Mouse (Mus musculus) spleen, embryonic (tissue): ENCODE measurements at regions not wholly inside any gene's neighbourhood (a gene's known extent, or its start where the extent isn't known, plus 50 kb on each side); places are given as distances from the start of the nearest gene placed in this dataset.

Source experiments
- CTCF ChIA-PET: fragments of 350-600 bp; sonication (Branson Sonifier 250); formaldehyde crosslinking; loops from one replicate; lab custom pipeline; 2022; lab: Charles Lee

DNA sequence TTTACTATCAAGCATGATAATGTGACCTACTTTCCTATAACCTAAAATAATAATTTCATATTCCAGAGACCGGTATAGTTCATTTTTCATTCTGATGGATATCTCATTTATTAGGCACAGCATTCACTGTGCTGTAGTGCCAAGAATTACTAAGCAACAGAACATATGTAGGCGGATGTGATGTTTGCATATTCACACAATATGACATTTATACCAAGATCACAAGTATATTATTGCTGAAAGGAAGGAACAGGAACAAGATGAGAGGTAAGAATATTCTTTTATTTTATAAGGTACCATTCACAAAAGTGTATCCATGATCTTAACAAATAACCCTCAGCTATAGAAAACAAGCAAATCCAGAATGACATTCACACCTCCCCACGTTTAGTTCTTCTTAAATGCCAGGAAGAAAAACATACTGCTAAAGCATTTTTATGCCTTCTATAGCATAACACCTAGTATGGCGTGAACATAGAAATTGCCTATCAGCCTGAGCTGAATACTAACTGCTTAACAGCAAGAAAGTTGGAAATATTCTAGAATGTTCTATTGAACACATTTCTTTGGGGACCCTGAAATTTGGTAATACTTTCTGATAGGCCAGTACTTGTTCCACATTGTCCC is 1062.8 kb upstream of the Acvr2a start:
- CTCF ChIA-PET = no interaction called here

DNA sequence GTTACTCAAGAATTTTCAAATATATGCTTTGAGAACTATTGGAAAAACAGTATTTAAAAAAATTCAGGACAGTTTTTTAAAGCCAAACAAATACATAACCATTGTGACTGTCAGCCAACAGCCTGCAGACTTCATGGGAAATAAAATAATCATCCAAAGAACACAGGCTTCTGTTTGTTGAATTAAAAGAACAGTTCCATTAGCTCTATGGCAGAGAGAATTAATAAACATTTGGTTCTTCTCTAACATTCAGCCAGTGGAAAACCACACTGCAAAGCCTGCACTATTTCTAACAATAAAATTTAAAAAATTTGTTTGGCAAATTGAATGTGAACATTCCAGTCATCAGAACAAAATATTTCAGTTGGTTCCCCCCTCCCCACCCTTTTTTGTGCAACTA is 1058.2 kb upstream of the Acvr2a start:
- CTCF ChIA-PET = no interaction called here

DNA sequence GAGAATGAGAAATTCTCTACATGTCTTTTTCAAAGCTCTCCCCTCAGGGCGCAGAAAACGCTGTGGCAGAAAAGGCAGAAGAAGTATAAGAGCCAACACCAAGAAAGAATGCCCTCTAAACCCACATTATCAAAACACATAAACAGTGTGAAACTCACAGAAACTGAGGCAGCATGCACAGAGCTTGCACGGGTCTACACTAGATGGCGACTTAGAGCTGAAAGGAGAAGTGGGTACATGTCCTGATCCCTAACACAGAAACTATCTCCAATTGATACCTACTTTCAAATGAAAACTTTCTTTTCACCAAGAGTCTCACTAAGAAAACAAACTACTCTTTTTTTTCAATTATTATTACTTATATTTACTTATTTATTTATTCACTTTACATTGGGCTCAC is 1057.7 kb upstream of the Acvr2a start:
- CTCF ChIA-PET = no interaction called here

DNA sequence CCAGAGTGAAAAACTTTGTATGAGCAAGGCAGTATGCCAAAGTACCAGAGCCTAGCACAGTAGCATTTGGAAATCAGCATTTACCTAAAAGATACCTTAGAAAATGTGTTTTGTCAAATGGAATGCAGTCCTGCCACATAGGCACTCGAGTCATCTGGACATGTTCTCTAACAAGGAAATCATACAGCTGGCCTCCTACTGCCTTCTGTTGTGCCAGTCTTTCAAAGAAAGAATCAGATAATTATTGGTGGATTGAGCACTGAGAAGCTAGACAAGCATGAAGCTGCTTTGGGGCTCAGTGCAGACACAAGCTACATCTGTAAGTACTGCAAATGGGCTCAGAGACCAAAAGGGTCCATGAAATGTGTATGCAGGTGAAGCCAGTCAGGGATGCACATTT is 1038.1 kb upstream of the Acvr2a start:
- CTCF ChIA-PET = no interaction called here

DNA sequence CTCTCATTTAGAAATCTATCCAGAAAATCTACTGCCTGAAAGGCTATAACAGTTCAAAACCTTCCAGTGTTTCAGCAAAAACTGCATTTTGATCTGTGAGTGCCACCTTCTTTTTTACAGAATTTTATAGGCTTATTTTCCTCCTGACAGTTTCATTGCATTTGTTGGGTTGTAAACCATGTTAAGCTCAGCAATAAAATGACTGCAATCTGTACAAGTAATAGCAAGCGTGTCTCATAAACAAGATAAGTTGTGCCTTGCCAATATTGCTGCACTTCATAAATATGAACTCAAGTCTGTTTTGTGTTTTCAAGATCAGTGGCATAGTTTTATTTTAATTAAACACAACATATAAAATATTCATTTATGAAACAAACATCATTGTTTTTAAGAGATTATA is 1036.9 kb upstream of the Acvr2a start:
- CTCF ChIA-PET = no interaction called here

DNA sequence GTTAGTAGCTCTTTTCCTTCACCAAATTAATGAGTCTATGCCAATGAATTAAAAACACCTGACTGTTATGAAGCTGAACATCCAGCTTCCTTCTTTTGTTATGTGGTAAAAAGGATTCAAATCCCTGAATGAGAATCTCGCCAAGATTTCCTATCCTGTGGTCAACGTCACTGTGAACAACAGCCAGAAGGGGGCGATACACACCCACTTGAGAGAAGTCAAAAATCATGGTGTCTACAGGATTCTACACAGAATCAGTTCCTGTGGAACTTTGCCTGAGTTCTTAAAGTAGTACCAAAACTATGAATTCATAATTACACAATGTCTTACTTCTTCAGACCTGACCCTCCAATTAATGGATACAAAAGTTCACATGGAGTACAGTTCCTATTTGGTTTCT is 1028.1 kb upstream of the Acvr2a start:
- CTCF ChIA-PET = no interaction called here

DNA sequence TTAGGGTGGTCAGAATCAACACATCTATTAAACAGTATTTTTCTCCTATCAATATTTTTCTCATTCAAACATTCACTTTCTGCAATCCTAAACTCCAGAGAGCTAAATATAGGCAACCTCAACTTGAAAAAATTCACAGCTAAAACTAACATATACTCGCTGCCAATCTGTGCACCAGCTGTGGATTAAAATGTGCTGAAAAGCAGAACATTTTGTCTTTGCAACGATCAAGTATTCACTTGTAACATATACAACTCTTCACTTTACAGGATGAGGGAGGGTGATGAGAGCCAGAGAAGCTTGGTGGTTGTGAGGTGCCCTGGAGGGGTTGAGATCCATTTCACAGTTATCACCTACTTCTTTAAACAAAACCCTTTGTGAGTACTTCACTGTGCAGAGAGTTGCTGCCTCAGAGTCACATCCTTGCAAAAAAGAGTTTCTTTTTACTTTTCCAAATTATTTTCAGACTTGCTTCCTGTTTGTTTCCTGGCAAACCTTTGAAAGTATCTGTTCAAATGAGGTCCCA is 991.1 kb upstream of the Acvr2a start:
- CTCF ChIA-PET = no interaction called here

DNA sequence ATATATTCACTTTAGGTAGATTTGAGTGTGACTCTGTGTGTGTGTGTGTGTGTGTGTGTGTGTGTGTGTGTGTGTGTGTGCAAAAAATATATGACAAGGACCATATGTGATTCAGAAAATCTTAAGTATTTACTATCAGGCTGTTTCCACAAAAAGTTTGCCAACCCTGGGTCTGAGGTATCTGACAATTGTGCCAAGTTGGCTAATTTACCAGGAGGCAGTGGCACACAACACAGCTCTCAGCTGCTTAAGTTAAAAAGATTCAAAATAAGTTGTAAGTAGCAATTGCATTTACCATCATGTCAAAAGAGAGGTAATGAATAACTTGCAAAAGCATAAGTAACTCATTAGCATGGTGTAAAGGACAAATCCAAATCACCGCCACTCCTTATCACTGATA is 981.4 kb upstream of the Acvr2a start:
- CTCF ChIA-PET = no interaction called here

DNA sequence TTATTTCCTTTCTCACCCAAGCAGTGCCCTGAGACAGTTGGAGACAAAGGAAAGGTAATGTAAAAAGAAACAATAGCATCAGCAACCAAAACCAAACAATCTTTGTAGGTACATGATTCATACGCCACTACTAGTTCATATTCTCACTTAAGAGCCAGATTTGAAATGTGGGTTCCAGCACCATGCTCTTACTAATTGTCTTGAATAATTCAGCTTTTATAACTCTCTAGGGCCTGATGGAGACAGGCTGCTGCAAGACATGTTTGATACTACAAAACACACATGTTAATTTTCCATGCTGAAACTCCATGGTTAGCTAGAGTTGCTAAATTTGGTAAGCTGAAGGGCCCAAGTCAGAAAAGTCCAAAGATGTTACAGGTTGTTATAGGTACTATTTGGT is 980.4 kb upstream of the Acvr2a start:
- CTCF ChIA-PET = no interaction called here

DNA sequence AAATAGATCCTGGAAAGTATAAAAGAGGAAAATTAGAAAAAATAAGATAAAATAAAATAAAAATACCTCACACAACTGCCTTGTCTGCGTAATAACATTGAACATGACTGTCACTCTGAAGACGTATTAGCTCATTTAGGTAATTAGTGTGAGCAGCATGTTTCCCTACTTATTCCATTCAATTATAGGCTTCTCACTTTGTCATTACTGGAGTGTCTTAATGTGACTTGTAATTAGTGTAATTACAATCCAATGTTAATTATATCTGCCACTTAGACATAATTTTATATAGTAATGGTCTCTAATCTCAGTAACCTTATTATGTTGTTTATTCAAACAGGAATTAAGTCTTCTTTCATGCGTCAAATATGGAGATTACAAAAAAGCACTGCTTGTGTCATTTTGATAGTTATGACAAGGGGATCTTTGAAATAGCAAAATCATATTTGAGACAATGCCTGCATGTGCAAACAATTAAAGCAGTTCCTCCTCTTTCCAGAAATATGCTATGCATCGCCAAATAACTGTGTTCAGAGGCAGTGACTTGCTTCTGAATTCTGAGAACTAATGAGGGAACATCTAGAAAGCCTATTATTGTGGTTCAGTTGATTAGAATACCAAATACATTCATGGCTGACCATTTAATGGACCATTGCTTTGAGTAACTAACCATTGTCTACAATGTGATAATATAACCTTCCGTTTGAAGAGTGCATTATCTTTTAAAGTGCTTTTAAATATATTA is 979.7 kb upstream of the Acvr2a start:
- CTCF ChIA-PET = no interaction called here

DNA sequence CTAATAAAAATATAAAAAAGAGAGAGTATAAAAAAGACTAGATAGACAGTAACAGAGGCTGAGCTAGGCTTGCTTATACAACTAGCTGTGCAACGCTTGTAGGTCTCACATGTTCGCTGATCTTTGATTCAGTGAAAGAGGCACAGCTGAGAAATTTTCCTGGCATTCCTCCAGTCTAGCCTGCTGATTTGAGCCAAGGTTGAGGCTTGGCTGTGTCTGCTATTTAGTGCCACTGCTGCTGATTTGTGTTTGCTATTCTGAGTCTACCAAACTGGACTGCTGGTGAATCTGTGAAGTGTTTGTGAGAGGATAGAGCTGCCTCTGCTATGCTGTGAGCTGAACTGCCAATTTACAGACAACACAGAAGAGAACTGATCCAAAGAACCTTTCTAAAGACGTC is 956.7 kb upstream of the Acvr2a start:
- CTCF ChIA-PET = no interaction called here

DNA sequence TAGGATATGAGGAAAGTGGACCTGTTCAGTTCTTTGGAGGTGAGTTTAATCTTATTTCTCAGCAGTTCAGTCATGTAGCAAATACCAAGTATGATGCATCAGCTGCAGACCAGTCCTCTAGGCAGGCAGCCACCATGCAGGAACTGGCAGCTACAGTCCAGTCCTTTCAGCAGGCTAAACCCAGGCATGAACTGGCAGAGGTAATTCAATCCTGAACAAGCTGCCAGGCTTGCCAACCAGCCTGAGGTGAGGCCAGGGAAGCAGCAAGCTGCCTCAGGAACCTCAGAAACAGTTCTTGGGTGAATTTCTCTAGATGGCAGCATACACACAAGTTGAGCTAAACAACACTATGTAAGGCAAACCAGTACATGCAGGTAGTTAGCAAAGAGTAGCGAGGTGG is 951.5 kb upstream of the Acvr2a start:
- CTCF ChIA-PET = no interaction called here

DNA sequence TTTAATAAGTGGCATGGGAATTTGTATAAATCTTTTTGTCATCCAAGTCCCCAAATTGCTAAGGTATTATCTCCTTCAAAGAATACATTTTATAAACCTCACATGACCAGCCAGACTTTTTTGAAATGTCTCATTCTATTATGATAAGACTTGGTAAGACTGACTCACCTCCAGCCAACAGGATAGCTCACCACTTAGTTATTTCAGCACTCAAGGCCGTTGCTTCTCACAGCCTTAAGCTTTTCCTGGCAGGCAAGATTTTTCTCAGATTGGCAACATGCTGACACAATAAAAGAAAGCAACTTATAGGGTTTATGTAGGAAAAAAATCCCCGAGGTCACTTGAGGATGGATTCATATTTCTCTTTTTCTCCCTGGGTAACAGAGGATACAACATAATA is 935.9 kb upstream of the Acvr2a start:
- CTCF ChIA-PET = no interaction called here

DNA sequence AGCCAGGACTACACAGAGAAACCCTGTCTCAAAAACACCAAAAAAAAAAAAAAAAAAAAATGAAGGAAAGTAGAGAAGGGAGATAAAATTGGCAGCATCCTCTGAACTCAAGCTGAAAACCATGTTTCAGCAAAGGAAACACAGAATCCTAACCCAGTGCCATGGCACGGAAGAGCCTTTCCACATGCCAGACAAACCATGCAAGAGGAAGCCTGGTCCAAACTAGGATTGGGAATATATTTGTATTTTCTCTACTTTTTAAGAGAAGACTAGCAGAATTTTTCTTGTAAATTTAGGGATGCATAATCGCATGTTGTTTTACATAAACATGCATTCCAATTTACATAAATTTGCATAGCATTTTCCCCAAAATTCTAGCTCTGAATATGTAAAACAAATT is 934.8 kb upstream of the Acvr2a start:
- CTCF ChIA-PET = no interaction called here

DNA sequence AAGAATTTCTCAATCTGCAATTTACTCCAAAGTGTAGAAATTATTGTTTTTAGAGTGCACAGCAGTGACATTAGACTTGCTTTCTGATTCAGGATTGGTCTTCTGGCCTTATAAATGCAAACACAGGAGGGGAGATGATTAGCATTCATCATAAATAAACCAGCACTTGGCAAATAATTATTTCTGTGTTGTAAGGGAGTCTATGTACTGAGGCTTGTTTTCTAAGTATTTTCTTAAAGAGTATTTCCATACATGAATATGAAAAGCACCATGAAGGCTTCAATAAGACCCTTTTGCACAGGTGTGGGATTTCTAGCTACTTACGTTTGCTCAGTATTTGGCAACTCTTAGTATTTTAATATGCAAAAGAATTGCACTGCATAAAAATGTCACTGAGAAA is 934.1 kb upstream of the Acvr2a start:
- CTCF ChIA-PET = no interaction called here

DNA sequence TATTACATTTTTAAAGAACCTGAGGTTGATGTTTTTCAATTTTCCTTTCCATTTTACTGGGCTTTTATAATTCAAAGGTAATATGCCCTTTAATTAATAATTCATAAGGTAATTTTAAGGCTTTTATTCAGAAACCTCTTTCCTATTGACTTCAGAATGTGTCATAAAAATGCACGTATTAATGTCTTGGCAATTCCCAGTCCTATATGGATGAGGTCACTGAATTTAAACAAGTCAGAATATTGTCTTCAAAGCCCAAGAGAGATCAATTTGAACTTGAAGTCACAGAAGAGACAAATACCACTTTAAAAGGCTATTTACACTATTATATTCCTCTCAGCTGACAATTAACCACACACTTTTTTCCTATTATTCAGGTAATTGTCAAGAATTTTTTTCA is 925.7 kb upstream of the Acvr2a start:
- CTCF ChIA-PET = no interaction called here

DNA sequence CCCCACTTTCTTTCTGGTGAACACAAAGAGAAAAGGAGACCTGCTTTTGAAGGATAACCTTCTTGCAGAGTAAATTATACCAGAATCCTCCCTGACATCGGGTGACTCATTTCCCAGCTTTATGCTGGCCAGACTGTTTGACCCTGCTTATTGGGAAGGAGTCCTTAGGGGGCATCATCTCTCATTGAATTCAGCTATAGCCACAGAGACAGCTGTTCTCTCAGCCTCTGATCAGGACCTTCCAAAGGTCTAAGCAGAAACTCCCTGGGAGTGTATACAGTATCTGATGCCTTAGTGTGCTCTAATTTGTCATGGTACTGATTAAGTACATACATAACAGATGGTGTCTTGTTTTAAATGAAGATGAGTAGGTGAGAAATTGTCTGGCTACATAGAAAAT is 922.5 kb upstream of the Acvr2a start:
- CTCF ChIA-PET = no interaction called here

DNA sequence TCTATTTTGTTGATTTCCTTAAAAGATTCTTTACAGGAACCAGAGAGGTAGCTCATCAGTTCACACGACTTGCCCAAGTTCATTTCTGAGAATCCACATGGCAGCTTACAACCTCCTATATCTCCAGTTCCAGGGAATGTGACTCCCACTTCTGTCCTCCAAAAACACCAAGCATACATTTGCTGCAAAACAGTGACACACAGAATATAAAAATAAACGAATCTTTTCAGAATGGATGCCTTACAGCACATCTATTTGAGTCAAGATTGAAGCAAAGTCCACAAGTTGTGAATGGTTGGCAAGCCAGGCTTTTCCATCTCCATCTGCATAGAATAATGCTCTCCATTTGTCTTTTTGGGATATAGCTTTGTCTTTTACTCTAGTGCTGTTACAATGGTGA is 921.0 kb upstream of the Acvr2a start:
- CTCF ChIA-PET = no interaction called here

DNA sequence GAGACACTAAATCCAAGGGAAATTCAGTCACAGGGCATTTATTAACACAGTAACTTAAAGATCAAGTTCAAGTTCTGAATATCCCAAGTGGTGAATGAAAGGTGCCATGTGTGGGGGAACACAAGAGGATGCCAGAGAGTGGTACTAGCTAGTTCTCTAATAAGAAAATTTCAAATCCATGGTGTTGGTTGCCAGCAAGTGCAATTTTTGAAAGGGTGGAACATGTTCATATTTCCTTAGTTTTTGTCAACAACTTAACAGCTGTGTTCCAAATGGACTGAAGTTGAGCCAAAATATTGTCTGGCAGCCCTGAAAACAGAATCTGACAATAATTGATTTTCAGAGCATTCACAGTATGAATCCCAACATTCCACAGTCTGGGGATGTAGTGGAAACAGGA is 919.1 kb upstream of the Acvr2a start:
- CTCF ChIA-PET = no interaction called here

DNA sequence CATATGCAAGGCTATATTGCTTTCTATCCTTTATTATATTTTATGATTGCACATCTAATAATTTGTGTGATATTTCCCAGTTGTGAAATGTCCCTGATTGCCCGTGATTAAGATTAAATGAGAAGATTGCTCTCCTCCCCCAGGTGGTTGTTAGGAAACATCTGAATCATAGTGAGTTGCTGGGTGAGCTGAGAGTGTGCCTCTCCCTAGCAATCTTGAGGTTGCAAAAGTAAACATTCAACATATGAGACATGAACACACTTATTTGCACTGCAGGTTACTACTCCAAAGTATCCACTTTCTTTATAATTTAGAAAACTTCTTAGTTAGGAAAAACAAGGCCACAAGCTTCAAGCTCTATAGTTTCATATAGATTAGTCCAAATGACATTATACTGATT is 899.6 kb upstream of the Acvr2a start:
- CTCF ChIA-PET = no interaction called here

DNA sequence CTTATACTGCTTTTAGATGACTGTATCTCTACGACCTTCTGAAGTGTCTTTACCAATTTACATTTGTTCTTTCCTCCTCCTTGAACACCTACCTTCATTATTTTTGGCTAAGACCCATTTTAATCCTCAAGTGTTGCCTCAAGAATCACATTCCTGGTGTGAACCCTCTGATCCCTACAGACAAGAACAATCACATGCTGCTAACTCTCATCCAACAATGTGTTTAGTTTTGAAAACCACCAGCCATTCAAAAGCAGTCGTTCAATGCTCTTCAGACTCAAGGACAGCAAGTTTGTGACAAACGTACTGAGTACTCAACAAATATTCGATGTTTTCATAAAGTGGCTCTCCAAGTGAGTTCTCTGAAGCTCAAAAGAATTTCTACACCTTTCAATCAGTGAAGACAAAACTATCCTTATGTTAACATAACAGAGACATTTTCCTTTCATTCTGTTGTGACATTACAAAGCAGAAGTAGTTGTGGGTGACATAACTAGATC is 898.9 kb upstream of the Acvr2a start:
- CTCF ChIA-PET = no interaction called here

DNA sequence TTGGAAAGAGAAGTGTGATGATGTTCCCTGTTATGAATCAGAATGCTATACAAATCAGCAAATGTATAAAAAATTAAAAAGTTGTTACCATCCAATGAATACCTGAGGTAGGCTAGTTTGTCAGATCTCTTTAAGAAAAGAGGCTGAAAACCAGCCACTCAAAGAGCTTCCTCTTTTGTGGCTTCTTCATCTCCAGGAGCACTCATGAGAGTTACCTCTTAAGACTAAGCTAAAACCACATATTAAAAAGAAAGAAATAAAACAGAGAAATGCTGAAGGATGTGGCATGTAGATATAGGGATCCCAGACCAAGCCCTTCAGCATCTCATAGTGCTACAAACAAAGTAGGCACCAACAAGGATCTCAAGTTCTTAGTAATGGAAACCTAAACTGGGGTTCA is 890.9 kb upstream of the Acvr2a start:
- CTCF ChIA-PET = no interaction called here

DNA sequence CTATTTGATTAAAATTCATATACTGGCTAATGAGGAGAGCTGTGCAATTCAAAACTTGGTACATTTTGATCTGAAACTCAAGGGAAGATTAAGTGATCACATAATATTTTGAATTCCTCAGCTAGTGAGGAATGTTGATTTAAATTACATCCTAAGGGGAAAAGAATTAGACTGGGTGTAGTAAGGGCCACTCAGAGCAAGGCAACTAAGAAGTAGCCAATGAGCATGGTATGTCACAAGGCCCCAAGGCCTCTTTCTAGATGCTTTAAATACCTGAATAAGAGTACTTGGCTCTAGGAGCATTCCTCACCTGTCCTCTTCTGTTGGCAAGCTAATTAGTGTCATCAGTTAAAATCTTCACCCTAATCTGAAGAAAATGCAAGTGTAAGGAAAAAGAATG is 887.3 kb upstream of the Acvr2a start:
- CTCF ChIA-PET = no interaction called here

DNA sequence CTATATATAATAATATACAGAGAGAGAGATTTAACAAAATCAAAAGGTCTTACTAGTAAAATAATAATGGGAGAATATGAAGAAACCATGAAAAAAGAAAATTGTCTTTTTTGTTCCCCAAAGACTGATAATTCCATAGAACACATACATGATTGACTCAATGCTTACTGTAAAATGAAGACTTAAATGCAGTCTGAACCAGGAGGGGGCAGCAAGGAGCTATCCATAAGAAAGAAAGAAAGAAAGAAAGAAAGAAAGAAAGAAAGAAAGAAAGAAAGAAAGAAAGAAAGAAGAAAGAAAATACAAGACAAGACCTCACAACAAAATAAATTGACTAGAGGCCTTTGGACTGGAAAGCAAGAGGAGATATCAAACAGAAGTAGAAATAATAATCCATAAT is 868.8 kb upstream of the Acvr2a start:
- CTCF ChIA-PET = no interaction called here
